Mouse (Mus musculus) cortical plate, adult 2 months (tissue): ENCODE results near the gene Spop.

Source experiments
- CTCF ChIP-seq: fragments of 200-500 bp; IDR thresholded peaks from 2 replicates; pipeline ENCODE4 v1.5.1; 2011; ENCODE audit warnings: mild to moderate bottlenecking, control low read depth, low read length; ENCODE audit not compliant: insufficient read depth; ENCODE audit errors: extremely low read depth
- POLR2A ChIP-seq: fragments of 200-500 bp; IDR thresholded peaks from 2 replicates; pipeline ENCODE4 v1.6.1; 2011; ENCODE audit warnings: mild to moderate bottlenecking, low read length, control low read depth; ENCODE audit not compliant: insufficient read depth; ENCODE audit errors: extremely low read depth

DNA sequence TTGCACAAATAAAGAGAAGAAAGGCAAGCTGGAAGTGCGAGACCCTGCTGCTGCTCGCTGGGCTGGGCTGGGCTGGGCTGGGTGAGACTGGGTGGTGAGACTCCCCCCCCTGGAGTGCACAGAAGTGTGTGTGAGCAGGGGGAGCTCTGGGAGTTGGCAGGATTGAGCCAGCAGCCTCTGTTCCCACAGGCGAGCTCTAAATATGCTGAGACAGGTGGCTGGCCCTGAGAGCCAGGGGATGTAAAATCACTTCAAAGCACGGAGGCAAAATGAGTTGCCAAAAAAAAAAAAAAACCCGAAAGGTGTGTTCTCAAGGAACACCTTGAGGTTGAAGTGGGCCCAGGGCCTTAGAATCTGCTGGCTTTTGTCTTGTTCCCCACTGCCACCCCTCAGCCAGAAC, 22.1 kb upstream of the Spop start:
- TF ChIP-seq CTCF (no peak), POLR2A (no peak)
